In genomic region chr19:44069121-44069913, GRCm38 (mm10) we compare ENCODE assay signal across 8 mouse cellular contexts. TPM values are rescaled to one million over a fixed set of nuclear protein-coding genes. Genes with fewer than 3 reads are reported as not detected.
DNase-seq lines count a peak whose midpoint lies in the region; ATAC-seq and TF ChIP-seq lines count a peak whose summit lies in the region.

Erlin1 (minus strand) TSS chr19:44069785.

- H3K27ac ChIP-seq in embryonic facial prominence, embryonic 13.5 days = peak within 1 kb of the TSS; percentile 48; the same call in 1 of the 2 replicates
- H3K27ac ChIP-seq in heart, adult 2 months = peak within 1 kb of the TSS; percentile 76
- peak within 1 kb of the TSS; percentile 62; the same call in 1 of the 2 replicates for H3K27ac ChIP-seq in limb, embryonic 12.5 days
- peak within 1 kb of the TSS; percentile 77 for H3K27ac ChIP-seq in midbrain, embryonic 14.5 days (replicated peaks; ENCODE audit: low read depth, low read length)

- peak; percentile 81 for DNase-seq in 416B (ENCODE audit: low read depth)
- DNase-seq in adrenal gland, postnatal 4 days (ENCODE audit: low spot score in 2 of 2) = peak; percentile 72 to 84
- peak; percentile 93 to 96 for DNase-seq in heart, adult 2 months
- DNase-seq in kidney, adult 8-10 months = peak; percentile 80 to 86
- peak; percentile 96 for DNase-seq in midbrain, embryonic 14.5 days
- DNase-seq in spleen, adult 12 weeks (ENCODE audit: low spot score) = peak; percentile 74

- peak; percentile 86 for ATAC-seq in embryonic facial prominence, embryonic 13.5 days (ENCODE audit: insufficient number of reproducible peaks, insufficient read depth, low FRiP score, low TSS enrichment, low read depth)
- ATAC-seq in limb, embryonic 12.5 days (ENCODE audit: insufficient number of reproducible peaks, insufficient read depth, low FRiP score, low TSS enrichment, low read depth) = peak; percentile 89
- ATAC-seq in midbrain, embryonic 14.5 days (ENCODE audit: low FRiP score, low TSS enrichment) = peak; percentile 97

- H3K4me2 ChIP-seq in embryonic facial prominence, embryonic 13.5 days = peak within 1 kb of the TSS; percentile 86
- peak within 1 kb of the TSS; percentile 87 for H3K4me2 ChIP-seq in limb, embryonic 12.5 days
- H3K4me2 ChIP-seq in midbrain, embryonic 14.5 days (ENCODE audit: low read length) = peak within 1 kb of the TSS; percentile 89

- no peak for TF ChIP-seq CTCF in heart, adult 2 months (IDR thresholded peaks at IDR 0.05)

- H3K79me2 ChIP-seq in heart, adult 2 months (replicated peaks; ENCODE audit: control insufficient read depth, insufficient read depth, low read length) = no peaks in the 10 kb centered on the region

- H3K4me3 ChIP-seq in embryonic facial prominence, embryonic 13.5 days = peak within 1 kb of the TSS; percentile 81
- H3K4me3 ChIP-seq in heart, adult 2 months = peak within 1 kb of the TSS; percentile 79
- peak within 1 kb of the TSS; percentile 72 for H3K4me3 ChIP-seq in limb, embryonic 12.5 days (replicated peaks)
- H3K4me3 ChIP-seq in midbrain, embryonic 14.5 days (replicated peaks; ENCODE audit: low read depth, low read length) = peak within 1 kb of the TSS; percentile 76

- H3K9me3 ChIP-seq in embryonic facial prominence, embryonic 13.5 days = no peaks in the 10 kb centered on the region
- no peaks in the 10 kb centered on the region for H3K9me3 ChIP-seq in limb, embryonic 12.5 days
- no peaks in the 10 kb centered on the region for H3K9me3 ChIP-seq in midbrain, embryonic 14.5 days (ENCODE audit: control insufficient read depth, low read length)

- H3K27me3 ChIP-seq in embryonic facial prominence, embryonic 13.5 days = no peaks in the 10 kb centered on the region
- H3K27me3 ChIP-seq in heart, adult 2 months (ENCODE audit: control insufficient read depth, insufficient read depth, low read length) = no peaks in the 10 kb centered on the region
- H3K27me3 ChIP-seq in limb, embryonic 12.5 days = no peaks in the 10 kb centered on the region
- H3K27me3 ChIP-seq in midbrain, embryonic 14.5 days (ENCODE audit: control insufficient read depth, insufficient read depth, low read length) = no peaks in the 10 kb centered on the region

- peaks cover 17% of the 10 kb centered on the region for H3K36me3 ChIP-seq in embryonic facial prominence, embryonic 13.5 days
- no peaks in the 10 kb centered on the region; the same call in 1 of the 2 replicates for H3K36me3 ChIP-seq in heart, adult 2 months (ENCODE audit: control insufficient read depth, insufficient read depth, low read length)
- peaks cover 17% of the 10 kb centered on the region; the same call in 1 of the 2 replicates for H3K36me3 ChIP-seq in limb, embryonic 12.5 days
- peaks cover 14% of the 10 kb centered on the region; the same call in 1 of the 2 replicates for H3K36me3 ChIP-seq in midbrain, embryonic 14.5 days (ENCODE audit: control insufficient read depth, insufficient read depth, low read length)

- under 1% methylated on average over 75 of the region's 75 CpGs for WGBS in embryonic facial prominence, embryonic 13.5 days
- under 1% methylated on average over 75 of the region's 75 CpGs for WGBS in heart, adult 2 months
- under 1% methylated on average over 75 of the region's 75 CpGs for WGBS in limb, embryonic 12.5 days
- WGBS in midbrain, embryonic 14.5 days = under 1% methylated on average over 75 of the region's 75 CpGs

- TF ChIP-seq POLR2A in heart, adult 2 months (IDR thresholded peaks at IDR 0.05; ENCODE audit: insufficient read depth, low read depth, low read length) = peak; percentile 18; the same call in 1 of the 2 replicates

- intact Hi-C loops in heart, adult 2 months (cut with DNase I) = loop anchor here (2.0 kb wide), 1 partner anchor 37 kb away; the partner anchor contains the start of gene Chuk

- no peak for TF ChIP-seq EP300 in heart, adult 2 months (IDR thresholded peaks at IDR 0.05; ENCODE audit: insufficient read depth, low read depth, low read length)

- peak within 1 kb of the TSS; percentile 85 for H3K9ac ChIP-seq in embryonic facial prominence, embryonic 13.5 days
- peak within 1 kb of the TSS; percentile 88 for H3K9ac ChIP-seq in heart, adult 2 months (ENCODE audit: low read depth, low read length)
- peak within 1 kb of the TSS; percentile 75 for H3K9ac ChIP-seq in limb, embryonic 12.5 days (replicated peaks)
- H3K9ac ChIP-seq in midbrain, embryonic 14.5 days (replicated peaks; ENCODE audit: low read length) = peak within 1 kb of the TSS; percentile 80

- peaks cover 19% of the 10 kb centered on the region; the same call in 1 of the 2 replicates for H3K4me1 ChIP-seq in embryonic facial prominence, embryonic 13.5 days
- peaks cover 2% of the 10 kb centered on the region for H3K4me1 ChIP-seq in heart, adult 2 months (ENCODE audit: control insufficient read depth, insufficient read depth, low read length)
- H3K4me1 ChIP-seq in limb, embryonic 12.5 days (replicated peaks) = peaks cover 21% of the 10 kb centered on the region
- H3K4me1 ChIP-seq in midbrain, embryonic 14.5 days (ENCODE audit: control insufficient read depth, insufficient read depth, low read length) = peaks cover 10% of the 10 kb centered on the region

RNA-seq across cellular contexts. Expression of gene Erlin1, which starts in this region (rescaled TPM):
- total RNA-seq in adrenal gland, postnatal 4 days (2021) = 10 to 100 TPM; 19.8 to 21.2 TPM
- 31.3 and 31.4 TPM in 2 replicates for polyA plus RNA-seq in embryonic facial prominence, embryonic 13.5 days (2015; fragmentation: Nextera tagmentation; extraction: Ambion mirVana)
- 1 to 10 TPM; 6.0 to 7.8 TPM for total RNA-seq in heart, adult 2 months (2021)
- 4.1 and 6.3 TPM in 2 replicates for polyA plus RNA-seq in heart, adult 2 months (2012; rRNA removed)
- polyA plus RNA-seq in limb, embryonic 12.5 days (2016; fragmentation: Nextera tagmentation; extraction: Ambion mirVana) = 29.5 and 31.7 TPM in 2 replicates
- polyA plus RNA-seq in midbrain, embryonic 14.5 days (2014; fragmentation: Nextera tagmentation; extraction: Ambion mirVana) = 15.1 and 16.3 TPM in 2 replicates

Comparison
In these comparisons a context has a peak if more than half of its experiments do, and no peak if none do; other contexts are left out.
1. Peak in every context shown above with its lines: DNase-seq, ATAC-seq, H3K4me3 ChIP-seq and H3K27ac ChIP-seq.